Mouse (Mus musculus): ENCODE results near the gene Hamp2.

- TF ChIP-seq CTCF (IDR thresholded peaks at IDR 0.05; ENCODE audit: borderline replicate concordance, control insufficient read depth, extremely low read depth, insufficient read depth, low read length, poor library complexity) (no peak), POLR2A (IDR thresholded peaks at IDR 0.05; ENCODE audit: control insufficient read depth, extremely low read depth, insufficient read depth, low read length, poor library complexity) (no peak)
Observed at GRCm38 (mm10) chr7:30968611-30969010, 44.1 kb upstream of the Hamp2 start.
